Mouse (Mus musculus) megakaryocyte, embryonic 14.5 days (primary cell): ENCODE measurements at regions not wholly inside any gene's neighbourhood (a gene's known extent, or its start where the extent isn't known, plus 50 kb on each side); places are given as distances from the start of the nearest gene placed in this dataset.

Experiments
- FLI1 ChIP-seq: IDR thresholded peaks from 2 replicates; pipeline ENCODE4 v1.6.1; 2012; ENCODE audit warnings: low read length, inconsistent platforms, mixed read lengths
- GATA1 ChIP-seq: IDR thresholded peaks from 3 replicates; pipeline ENCODE4 v1.6.1; 2012; ENCODE audit warnings: mixed read lengths, low read length, inconsistent platforms, borderline replicate concordance

GRCm38 (mm10) chr7:67836984-67837383 lies 77.4 kb upstream of the Synm start:
- TF ChIP-seq GATA1 (no peak), FLI1 (no peak)
